Mouse (Mus musculus): ENCODE measurements around the gene Ccdc148.

The Ccdc148 gene

GRCm38 (mm10) chr2:59048775-59049451 is 111.6 kb downstream of the Ccdc148 start:
- DNase-seq = no peak

GRCm38 (mm10) chr2:59043313-59044032 is 117.0 kb downstream of the Ccdc148 start:
- DNase-seq = no peak

GRCm38 (mm10) chr2:59042616-59043015 is 117.9 kb downstream of the Ccdc148 start:
- DNase-seq = no peak

- DNase-seq = no peak
Measured at GRCm38 (mm10) chr2:59036433-59036832, 124.0 kb downstream of the Ccdc148 start.

GRCm38 (mm10) chr2:59035206-59035605 is 125.3 kb downstream of the Ccdc148 start:
- DNase-seq = no peak

GRCm38 (mm10) chr2:59034281-59034680 is 126.2 kb downstream of the Ccdc148 start:
- no peak for DNase-seq

GRCm38 (mm10) chr2:59024558-59024957 is 135.9 kb downstream of the Ccdc148 start:
- no peak for DNase-seq

GRCm38 (mm10) chr2:59007356-59007755 is 153.1 kb downstream of the Ccdc148 start:
- DNase-seq = no peak

- DNase-seq = no peak
Measured at GRCm38 (mm10) chr2:59006567-59007340, 153.7 kb downstream of the Ccdc148 start.

GRCm38 (mm10) chr2:58997151-58997550 is 163.3 kb downstream of the Ccdc148 start:
- DNase-seq = no peak

- no peak for DNase-seq
Measured at GRCm38 (mm10) chr2:58992431-58993191, 167.9 kb downstream of the Ccdc148 start.

GRCm38 (mm10) chr2:58978095-58978494 is 182.4 kb downstream of the Ccdc148 start:
- no peak for DNase-seq

- DNase-seq = no peak
Measured at GRCm38 (mm10) chr2:58971507-58972275, 188.8 kb downstream of the Ccdc148 start.

GRCm38 (mm10) chr2:58956770-58957300 is 203.6 kb downstream of the Ccdc148 start:
- no peak for DNase-seq

GRCm38 (mm10) chr2:58956351-58956750 is 204.1 kb downstream of the Ccdc148 start:
- no peak for DNase-seq

GRCm38 (mm10) chr2:58952101-58952500 is 208.4 kb downstream of the Ccdc148 start:
- no peak for DNase-seq

GRCm38 (mm10) chr2:58948796-58949195 is 211.7 kb downstream of the Ccdc148 start:
- no peak for DNase-seq

- no peak for DNase-seq
Measured at GRCm38 (mm10) chr2:58941361-58941760, 219.1 kb downstream of the Ccdc148 start.

GRCm38 (mm10) chr2:58925551-58925950 is 234.9 kb downstream of the Ccdc148 start:
- DNase-seq = no peak

- no peak for DNase-seq
Measured at GRCm38 (mm10) chr2:58918351-58918750, 242.1 kb downstream of the Ccdc148 start.

- DNase-seq = no peak
Measured at GRCm38 (mm10) chr2:58912339-58912738, 248.1 kb downstream of the Ccdc148 start.

Data from thymus, adult 18-20 months (tissue).